Mouse (Mus musculus): Measurements from ENCODE around the gene Patl2.

Gene Patl2

DNA sequence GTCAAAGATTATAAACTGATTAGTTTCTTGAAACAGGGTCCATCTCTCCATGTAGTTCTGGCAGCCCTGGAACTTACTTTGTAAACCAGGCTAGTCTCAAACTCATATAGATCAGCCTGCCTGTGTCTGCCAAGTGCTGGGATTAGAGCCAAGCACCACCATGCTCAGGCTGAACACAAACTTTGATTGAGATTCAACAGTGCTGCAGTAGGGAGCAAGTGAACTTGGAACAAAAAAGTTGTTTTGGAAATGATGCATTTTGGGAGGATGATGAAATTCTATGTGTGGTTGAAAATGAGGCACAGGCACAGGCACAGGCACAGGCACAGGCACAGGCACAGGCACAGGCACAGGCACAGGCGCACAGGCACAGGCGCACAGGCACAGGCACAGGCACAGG, 13.8 kb downstream of the Patl2 start:
- DNase-seq (ENCODE audit: low spot score in 2 of 2), result no peak

- DNase-seq (ENCODE audit: low spot score in 2 of 2), result no peak
These were observed 14.7 kb downstream of the Patl2 start for GRCm38 (mm10) chr2:122171292-122171691.

DNA sequence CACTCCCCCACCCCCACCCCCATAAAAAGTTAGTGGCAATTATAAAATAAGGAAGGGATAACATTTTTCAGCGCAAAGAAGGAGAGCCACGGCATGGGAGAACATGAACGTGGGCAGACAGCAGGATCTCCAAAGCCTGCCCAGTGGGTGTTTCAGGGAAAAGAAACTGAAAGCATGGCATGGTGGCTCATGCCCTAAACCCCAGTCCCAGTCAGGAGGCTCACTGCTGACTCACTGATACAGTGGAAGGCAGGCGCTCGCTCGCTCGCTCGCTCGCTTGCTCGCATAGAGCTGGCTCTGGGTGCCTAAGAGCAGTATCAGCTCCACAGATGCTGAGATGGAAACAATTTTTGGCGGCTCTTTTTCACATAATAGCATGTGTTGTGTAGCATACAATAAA, 21.7 kb downstream of the Patl2 start:
- no peak for DNase-seq (ENCODE audit: low spot score in 2 of 2)

DNA sequence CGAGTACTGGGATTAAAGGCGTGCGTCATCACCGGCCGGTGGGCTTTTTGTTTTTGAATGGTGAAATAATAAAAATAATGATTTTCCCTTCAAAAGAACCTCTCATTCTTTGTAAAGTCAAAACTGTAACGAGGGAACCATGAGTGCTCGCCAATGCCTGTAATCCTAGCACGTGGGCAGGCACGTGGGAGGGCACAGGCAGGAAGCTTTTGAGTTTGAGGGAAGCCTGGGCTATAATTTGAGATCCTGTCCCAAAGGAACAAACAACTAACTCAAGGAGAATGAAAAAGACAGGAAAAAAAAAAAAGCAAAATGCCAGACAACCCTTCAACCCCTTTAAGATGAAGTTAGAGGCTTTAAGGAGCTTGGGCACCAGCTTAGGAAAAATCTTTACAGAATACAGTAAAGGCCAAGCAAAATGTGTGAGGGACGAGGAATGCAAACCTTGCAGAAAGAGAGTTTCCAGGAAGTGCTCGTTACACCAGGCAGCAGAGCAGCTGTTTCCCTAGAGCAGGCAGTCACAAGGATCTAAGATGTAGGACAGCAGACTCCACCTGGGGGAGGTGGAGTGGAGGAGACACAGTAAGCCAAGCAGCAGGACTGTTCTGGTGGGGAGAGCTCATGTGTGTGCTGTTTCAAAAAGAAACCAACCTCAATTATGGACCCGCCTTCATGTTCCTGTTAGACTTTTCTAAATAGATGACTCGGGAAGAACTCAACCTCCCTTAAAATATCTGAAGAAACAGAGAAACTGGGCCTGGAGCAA, 22.4 kb downstream of the Patl2 start:
- DNase-seq (ENCODE audit: low spot score in 2 of 2), result no peak

- no peak for DNase-seq (ENCODE audit: low spot score in 2 of 2)
These were observed 23.5 kb downstream of the Patl2 start for GRCm38 (mm10) chr2:122162529-122162928.

GRCm38 (mm10) chr2:122161542-122161941, 24.4 kb downstream of the Patl2 start:
- DNase-seq (ENCODE audit: low spot score in 2 of 2), result no peak

GRCm38 (mm10) chr2:122160680-122161079, 25.3 kb downstream of the Patl2 start, which contains the start of gene Trim69:
Gene Trim69 (plus strand): TSS chr2:122160700.
- peak; percentile 37 to 69 for DNase-seq (ENCODE audit: low spot score in 2 of 2)

DNA sequence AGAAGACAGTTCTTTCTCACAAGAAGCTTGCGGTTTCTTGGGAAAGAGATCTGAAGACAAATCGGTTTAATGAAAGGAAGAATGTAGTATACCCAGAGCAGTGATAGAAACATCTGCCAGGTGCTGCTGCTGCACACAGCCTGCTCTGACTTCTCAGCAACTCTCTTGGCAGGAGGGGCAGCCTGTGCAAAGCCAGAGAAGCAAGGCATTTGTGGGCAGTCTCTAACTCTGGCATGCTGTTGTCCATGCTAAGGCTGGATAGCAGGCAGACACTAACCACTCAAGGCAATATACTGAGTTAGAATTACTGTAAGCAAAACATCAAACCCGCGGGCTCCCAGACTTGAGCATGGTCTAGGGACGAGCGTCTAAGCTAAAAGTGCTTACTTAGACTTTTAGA, 26.3 kb downstream of the Patl2 start:
- no peak for DNase-seq (ENCODE audit: low spot score in 2 of 2)

GRCm38 (mm10) chr2:122158362-122158802, 27.6 kb downstream of the Patl2 start:
- DNase-seq (ENCODE audit: low spot score in 2 of 2), result no peak

GRCm38 (mm10) chr2:122157561-122157960, 28.4 kb downstream of the Patl2 start:
- no peak for DNase-seq (ENCODE audit: low spot score in 2 of 2)

DNA sequence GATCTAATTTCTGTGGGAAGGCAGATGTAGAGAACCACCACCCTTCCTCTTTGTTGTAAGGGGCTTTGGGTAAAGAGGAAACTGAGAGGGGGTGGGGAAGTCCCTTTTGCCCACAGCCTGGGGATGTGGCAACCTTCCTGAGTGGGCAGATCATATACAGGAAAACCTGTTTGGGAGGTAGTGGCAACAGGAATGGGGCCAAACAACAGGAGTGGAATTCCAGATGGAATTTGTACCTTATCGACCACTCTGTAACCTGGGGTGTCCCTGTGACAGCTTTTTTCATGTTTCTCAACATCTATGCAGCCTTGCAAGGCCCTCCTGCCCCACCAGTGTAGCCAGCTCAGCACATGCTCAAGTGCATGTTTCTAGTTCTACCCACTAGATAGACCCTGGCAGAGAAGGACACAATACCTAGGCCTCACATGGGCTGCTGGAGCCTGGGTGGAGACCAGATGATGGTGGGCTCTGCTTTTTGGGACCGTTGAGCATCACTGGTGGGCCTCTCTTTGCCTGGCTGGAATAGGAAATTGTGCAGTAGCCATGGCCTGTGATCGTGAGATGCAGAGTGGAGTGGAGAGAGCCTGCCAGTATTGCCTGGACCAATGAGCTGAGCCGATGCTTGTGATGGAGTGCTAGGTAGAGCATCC, 29.8 kb downstream of the Patl2 start:
- no peak for DNase-seq (ENCODE audit: low spot score in 2 of 2)

DNA sequence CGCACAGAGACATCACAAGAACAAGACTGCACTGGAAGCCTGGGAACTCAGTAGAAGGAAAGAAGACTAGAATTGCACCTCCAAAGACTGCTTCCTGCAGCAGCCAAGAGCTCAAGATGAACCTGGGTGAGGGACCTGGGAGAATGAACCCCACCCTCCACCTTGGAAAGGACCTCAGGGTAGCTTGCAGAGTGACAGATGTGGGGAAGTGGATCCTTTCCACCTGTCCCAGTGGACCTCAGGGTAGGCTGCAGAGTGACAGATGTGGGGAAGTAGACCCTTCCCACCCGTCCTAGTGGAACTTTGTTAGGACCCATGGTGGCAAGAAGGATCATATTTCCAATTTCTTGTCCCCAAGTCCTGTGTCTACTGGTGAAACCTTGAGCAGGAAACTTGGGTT, 30.7 kb downstream of the Patl2 start:
- DNase-seq (ENCODE audit: low spot score in 2 of 2), result no peak

DNA sequence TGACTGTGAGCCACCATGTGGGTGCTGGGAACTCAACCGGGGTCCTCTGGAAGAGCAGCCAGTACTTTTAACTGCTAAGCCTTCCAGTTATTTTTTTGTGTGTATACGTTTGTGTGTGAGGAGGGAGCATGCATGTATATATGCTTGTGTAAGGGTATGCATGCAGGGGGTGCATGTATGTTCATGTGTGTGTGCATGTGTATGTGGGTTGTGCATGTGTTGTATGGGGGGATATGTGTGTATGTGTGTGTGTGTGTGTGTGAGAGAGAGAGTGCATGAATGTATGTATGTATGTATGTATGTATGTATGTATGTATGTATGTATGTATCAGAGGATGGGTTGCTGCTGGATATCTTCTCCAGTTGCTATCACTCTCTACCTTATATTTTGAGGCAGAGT, 31.5 kb downstream of the Patl2 start:
- no peak for DNase-seq (ENCODE audit: low spot score in 2 of 2)

GRCm38 (mm10) chr2:122153681-122154365, 32.2 kb downstream of the Patl2 start:
- no peak for DNase-seq (ENCODE audit: low spot score in 2 of 2)

GRCm38 (mm10) chr2:122152850-122153249, 33.1 kb downstream of the Patl2 start:
- DNase-seq (ENCODE audit: low spot score in 2 of 2), result no peak

- no peak for DNase-seq (ENCODE audit: low spot score in 2 of 2)
These were observed 34.8 kb downstream of the Patl2 start for GRCm38 (mm10) chr2:122151221-122151620.

DNA sequence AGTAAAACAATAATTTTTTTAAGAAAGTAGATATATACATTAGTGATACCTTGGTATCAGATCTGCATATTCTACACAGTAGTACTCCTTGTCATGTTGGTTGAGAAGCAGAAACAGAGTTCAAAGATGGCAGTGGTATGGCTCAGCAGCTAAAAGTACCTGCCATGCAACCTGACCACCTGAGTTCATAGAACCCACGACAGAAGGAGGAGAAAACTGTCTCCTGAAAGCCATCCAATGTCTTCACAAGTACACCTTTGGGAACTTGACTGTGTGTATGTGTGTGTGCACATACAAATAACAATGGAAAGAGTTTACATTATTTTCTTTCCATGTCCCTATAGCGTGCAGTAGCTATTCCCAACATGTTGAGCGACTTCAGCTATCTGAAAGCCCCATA, 36.3 kb downstream of the Patl2 start:
- no peak for DNase-seq (ENCODE audit: low spot score in 2 of 2)

DNA sequence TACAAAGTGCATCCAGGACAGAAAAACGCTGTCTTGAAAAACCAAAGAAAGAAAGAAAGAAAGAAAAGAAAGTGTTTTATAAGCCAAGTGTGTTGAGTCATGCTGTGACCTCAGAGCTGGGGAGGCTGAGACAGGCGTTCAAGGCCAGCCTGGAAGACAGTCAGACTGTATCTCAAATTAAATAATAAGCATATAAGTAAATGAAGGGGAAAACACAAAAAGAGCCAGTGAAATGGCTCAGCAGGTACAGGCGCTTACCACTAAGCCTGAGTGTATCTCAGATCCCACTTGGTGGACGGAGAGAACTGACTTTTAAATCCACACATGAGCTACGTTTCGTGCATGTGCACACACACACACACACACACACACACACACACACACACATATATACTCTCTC, 36.7 kb downstream of the Patl2 start:
- no peak for DNase-seq (ENCODE audit: low spot score in 2 of 2)

DNA sequence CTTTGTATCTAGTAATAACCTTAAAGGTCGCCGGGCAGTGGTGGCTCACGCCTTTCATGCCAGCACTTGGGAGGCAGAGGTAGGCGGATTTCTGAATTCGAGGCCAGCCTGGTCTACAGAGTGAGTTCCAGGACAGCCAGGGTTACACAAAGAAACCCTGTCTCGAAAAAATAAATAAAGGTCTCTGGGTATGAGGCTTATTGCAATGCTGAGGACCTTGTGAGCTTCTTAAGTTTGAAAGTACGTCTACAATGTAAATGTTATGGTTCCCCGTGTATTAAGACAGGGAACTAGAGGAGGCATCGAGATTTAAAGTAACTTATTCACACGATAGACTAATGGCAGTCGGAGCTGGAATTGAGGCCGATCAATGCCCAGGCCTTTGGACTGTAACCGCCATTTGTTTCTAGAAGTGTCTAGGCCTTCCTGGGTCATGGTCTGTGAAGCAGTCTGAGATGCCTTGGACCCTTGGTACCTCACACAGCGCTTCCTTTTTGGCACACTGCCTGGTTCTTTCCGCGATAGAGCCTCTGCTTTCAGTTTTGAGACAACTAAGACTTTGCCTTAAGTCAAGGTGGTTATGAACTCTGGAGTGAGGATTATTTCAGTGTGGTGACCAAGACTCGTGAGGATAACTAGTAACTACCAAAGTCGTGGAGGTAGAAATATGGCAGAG, 37.6 kb downstream of the Patl2 start:
- peak in 1 of 2 experiments; percentile 25 for DNase-seq (ENCODE audit: low spot score in 2 of 2)

GRCm38 (mm10) chr2:122147508-122148241, 38.3 kb downstream of the Patl2 start, which contains the start of gene B2m:
Gene B2m (plus strand): TSS chr2:122147686.
- DNase-seq (ENCODE audit: low spot score in 2 of 2), result peak; percentile 83 to 88

DNA sequence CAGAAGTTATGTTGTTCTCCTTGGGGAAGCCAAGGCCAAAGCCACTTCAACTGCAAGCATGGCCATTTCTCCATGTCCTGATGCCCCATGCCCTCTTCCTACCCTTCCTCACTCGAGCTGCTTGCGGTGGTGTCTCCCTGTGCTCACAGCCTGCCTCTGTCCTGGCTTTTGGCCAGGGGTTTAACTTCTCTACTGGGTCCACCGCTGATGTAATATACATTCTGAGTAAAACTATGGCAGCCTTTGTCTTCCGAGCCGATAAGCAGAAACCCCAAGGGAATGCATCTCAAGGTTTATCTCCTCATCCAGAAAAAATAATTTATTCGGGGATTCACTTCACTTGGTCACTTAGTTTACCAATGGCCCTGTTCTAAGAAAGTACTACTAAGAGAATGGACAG, 39.3 kb downstream of the Patl2 start:
- DNase-seq (ENCODE audit: low spot score in 2 of 2), result no peak

All from frontal cortex, postnatal 14 days (tissue).